Mouse (Mus musculus) lung, adult 2 months (tissue): Measurements from ENCODE around the gene Tmem159.

Source experiments
- CTCF ChIP-seq: fragments of 200-500 bp; IDR thresholded peaks from 2 replicates; pipeline ENCODE4 v1.5.1; 2011; ENCODE audit warnings: mild to moderate bottlenecking, low read length, control low read depth; ENCODE audit not compliant: insufficient read depth
- POLR2A ChIP-seq: fragments of 200-500 bp; IDR thresholded peaks from 2 replicates; pipeline ENCODE4 v1.6.1; 2011; ENCODE audit warnings: low read depth, mild to moderate bottlenecking, control low read depth, low read length, borderline replicate concordance; ENCODE audit errors: extremely low read depth

- TF ChIP-seq CTCF (no peak), POLR2A (no peak)
Measured at GRCm38 (mm10) chr7:120064045-120064444, 38.1 kb upstream of the Tmem159 start.
